Mouse (Mus musculus): ENCODE data around the gene Aox3. TPM values are rescaled to one million over a fixed set of nuclear protein-coding genes. Genes with fewer than 3 reads are reported as not detected.

Aox3 gene
- polyA plus RNA-seq, 2 experiments, result 0.12 to 0.53 TPM

DNA sequence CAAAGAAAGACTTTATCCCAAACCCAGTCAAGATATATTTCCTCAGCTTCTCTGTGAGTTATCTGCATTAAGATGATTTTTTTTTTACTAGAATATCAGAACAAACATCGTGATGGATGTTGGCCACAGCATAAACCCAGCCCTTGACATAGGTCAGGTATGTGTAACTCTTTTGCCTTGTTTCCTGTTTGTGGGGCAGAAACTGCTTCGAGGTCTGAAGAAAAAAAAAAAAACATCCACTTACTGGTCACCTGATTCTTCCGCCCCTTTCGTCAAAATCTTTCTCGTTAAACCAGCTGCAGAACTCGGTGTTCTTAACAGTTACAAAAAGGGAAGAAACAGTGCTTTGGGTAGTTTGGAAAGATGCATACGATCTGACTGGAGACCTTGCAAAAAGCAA is 10.4 kb upstream of the Aox3 start:
- no peaks in the 10 kb centered on the region for H3K27me3 ChIP-seq (ENCODE audit: control insufficient read depth, insufficient read depth, low read length)
- H3K27ac ChIP-seq (replicated peaks; ENCODE audit: low read depth, low read length), result no peak overlapping the region
- no peak overlapping the region for H3K4me3 ChIP-seq (replicated peaks; ENCODE audit: low read length)
- no peaks in the 10 kb centered on the region for H3K9me3 ChIP-seq (ENCODE audit: control insufficient read depth, low read length)
- H3K4me2 ChIP-seq (replicated peaks; ENCODE audit: low read depth, low read length, severe bottlenecking), result no peak overlapping the region
- H3K36me3 ChIP-seq (ENCODE audit: control insufficient read depth, insufficient read depth, low read length), result no peaks in the 10 kb centered on the region
- no peaks in the 10 kb centered on the region for H3K4me1 ChIP-seq (ENCODE audit: control insufficient read depth, insufficient read depth, low read length)
- WGBS, result 56% methylated on average over 7 of the region's 7 CpGs
- DNase-seq (ENCODE audit: low spot score), result no peak
- no peak overlapping the region for H3K9ac ChIP-seq (ENCODE audit: low read depth, low read length, severe bottlenecking)
- no peak for TF ChIP-seq POLR2A (IDR thresholded peaks at IDR 0.05; ENCODE audit: borderline replicate concordance, extremely low read depth, insufficient read depth, insufficient read length)
- ATAC-seq (ENCODE audit: low FRiP score, low read depth), result no peak

DNA sequence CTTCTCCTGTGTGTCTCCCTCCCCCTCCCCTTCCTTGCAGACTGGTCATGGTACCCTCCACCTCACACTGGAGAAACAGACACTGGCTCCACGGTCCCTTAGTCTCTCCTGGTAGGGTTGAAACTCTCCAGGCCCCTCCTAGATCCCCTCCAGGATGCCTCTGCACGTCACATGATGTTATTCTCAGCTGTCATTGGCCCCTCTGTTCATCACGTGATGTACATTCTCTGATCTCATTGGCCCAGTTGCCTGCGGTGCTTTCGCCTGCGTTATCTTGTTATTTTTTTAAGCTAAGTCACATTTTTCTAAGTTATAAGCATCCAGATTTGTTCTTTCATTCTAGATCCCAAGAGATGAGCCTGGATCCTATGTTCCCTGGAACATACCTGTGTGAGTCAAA is 7.2 kb upstream of the Aox3 start:
- no peak for ATAC-seq (ENCODE audit: low FRiP score, low read depth)

DNA sequence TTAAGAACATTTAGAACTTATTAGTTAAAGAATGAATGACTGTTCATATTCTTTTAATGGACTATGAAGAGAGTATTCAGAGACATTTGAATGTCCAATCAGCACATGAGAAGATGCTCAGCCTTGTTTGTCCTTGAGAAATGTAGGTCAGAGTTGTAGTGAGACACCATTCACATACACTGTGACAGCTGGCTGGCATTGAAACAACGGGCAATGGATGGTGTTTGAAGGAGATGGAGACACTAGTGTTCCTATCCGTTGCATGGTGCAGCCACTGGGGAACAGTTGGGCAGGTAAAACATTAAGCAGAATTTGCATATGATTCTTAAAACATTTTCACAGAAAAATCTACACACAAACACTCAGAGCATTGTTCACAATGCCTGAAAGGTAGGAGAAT is 5.9 kb upstream of the Aox3 start:
- no peaks in the 10 kb centered on the region for H3K27me3 ChIP-seq (ENCODE audit: control insufficient read depth, insufficient read depth, low read length)
- no peak for TF ChIP-seq POLR2A (IDR thresholded peaks at IDR 0.05; ENCODE audit: borderline replicate concordance, extremely low read depth, insufficient read depth, insufficient read length)
- DNase-seq (ENCODE audit: low spot score) (no peak), ATAC-seq (ENCODE audit: low FRiP score, low read depth) (no peak)
- H3K36me3 ChIP-seq (ENCODE audit: control insufficient read depth, insufficient read depth, low read length), result no peaks in the 10 kb centered on the region
- H3K4me1 ChIP-seq (ENCODE audit: control insufficient read depth, insufficient read depth, low read length), result no peaks in the 10 kb centered on the region
- no peak overlapping the region for H3K4me2 ChIP-seq (replicated peaks; ENCODE audit: low read depth, low read length, severe bottlenecking)
- no peak overlapping the region for H3K27ac ChIP-seq (replicated peaks; ENCODE audit: low read depth, low read length)
- no peak overlapping the region for H3K9ac ChIP-seq (ENCODE audit: low read depth, low read length, severe bottlenecking)
- H3K9me3 ChIP-seq (ENCODE audit: control insufficient read depth, low read length), result no peaks in the 10 kb centered on the region
- H3K4me3 ChIP-seq (replicated peaks; ENCODE audit: low read length), result no peak overlapping the region
- WGBS, result 83% methylated on average over 2 of the region's 2 CpGs

More for the DNA sequence above, 7.2 kb upstream of the Aox3 start:
- H3K4me3 ChIP-seq (replicated peaks; ENCODE audit: low read length), result no peak overlapping the region
- 84% methylated on average over 6 of the region's 6 CpGs for WGBS
- H3K9me3 ChIP-seq (ENCODE audit: control insufficient read depth, low read length), result no peaks in the 10 kb centered on the region
- H3K27me3 ChIP-seq (ENCODE audit: control insufficient read depth, insufficient read depth, low read length), result no peaks in the 10 kb centered on the region
- H3K4me2 ChIP-seq (replicated peaks; ENCODE audit: low read depth, low read length, severe bottlenecking), result no peak overlapping the region
- H3K36me3 ChIP-seq (ENCODE audit: control insufficient read depth, insufficient read depth, low read length), result no peaks in the 10 kb centered on the region
- H3K4me1 ChIP-seq (ENCODE audit: control insufficient read depth, insufficient read depth, low read length), result no peaks in the 10 kb centered on the region
- no peak for DNase-seq (ENCODE audit: low spot score)
- no peak overlapping the region for H3K27ac ChIP-seq (replicated peaks; ENCODE audit: low read depth, low read length)
- TF ChIP-seq POLR2A (IDR thresholded peaks at IDR 0.05; ENCODE audit: borderline replicate concordance, extremely low read depth, insufficient read depth, insufficient read length), result no peak
- H3K9ac ChIP-seq (ENCODE audit: low read depth, low read length, severe bottlenecking), result no peak overlapping the region

DNA sequence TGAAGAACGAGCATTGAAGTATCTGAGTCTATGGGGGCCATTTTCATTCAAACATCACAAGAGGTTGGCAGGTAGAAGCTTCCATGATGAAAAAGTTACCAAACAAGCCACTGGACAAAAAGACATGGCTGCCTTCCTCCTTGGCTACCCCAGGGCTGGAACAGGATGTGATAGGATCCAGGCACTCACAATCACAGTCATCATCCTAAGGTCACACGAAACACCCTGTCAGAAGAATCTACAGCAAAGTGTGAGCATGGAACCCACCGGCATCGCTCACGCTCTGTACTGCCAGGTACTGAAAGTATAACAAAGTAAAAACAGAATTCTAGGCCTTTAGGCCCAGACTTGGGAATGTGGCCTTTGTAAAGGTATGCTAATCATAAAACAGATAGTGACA is 2.7 kb upstream of the Aox3 start:
- Histone ChIP-seq H3K4me2 (replicated peaks; ENCODE audit: low read depth, low read length, severe bottlenecking) (no peak overlapping the region), H3K36me3 (ENCODE audit: control insufficient read depth, insufficient read depth, low read length) (no peaks in the 10 kb centered on the region), H3K9ac (ENCODE audit: low read depth, low read length, severe bottlenecking) (no peak overlapping the region), H3K27me3 (ENCODE audit: control insufficient read depth, insufficient read depth, low read length) (no peaks in the 10 kb centered on the region), H3K4me3 (replicated peaks; ENCODE audit: low read length) (no peak overlapping the region), H3K9me3 (ENCODE audit: control insufficient read depth, low read length) (no peaks in the 10 kb centered on the region), H3K27ac (replicated peaks; ENCODE audit: low read depth, low read length) (no peak overlapping the region), H3K4me1 (ENCODE audit: control insufficient read depth, insufficient read depth, low read length) (no peaks in the 10 kb centered on the region)
- no peak for DNase-seq (ENCODE audit: low spot score)
- 87% methylated on average over 5 of the region's 5 CpGs for WGBS
- ATAC-seq (ENCODE audit: low FRiP score, low read depth), result no peak
- TF ChIP-seq POLR2A (IDR thresholded peaks at IDR 0.05; ENCODE audit: borderline replicate concordance, extremely low read depth, insufficient read depth, insufficient read length), result no peak

DNA sequence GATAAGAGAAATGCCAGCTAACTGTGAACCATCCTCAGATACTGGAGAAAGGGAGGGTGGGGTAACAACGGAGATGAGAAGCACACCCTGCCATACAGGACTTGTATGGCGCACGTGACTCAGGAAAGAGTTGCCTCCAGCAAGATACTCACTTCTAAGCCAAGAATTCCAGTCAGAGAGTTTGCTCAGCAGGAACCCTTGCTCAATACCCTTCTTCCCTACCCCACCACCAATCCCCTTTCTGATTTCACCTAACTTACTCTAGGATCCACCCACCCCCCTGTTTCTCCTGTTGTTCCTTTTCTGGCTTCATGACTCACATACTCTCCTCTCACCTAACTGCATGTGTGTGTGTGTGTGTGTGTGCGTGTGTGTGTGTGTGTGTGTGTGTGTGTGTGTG is 1.6 kb upstream of the Aox3 start:
- no peak for TF ChIP-seq POLR2A (IDR thresholded peaks at IDR 0.05; ENCODE audit: borderline replicate concordance, extremely low read depth, insufficient read depth, insufficient read length)
- Histone ChIP-seq H3K27ac (replicated peaks; ENCODE audit: low read depth, low read length) (no peak overlapping the region), H3K4me3 (replicated peaks; ENCODE audit: low read length) (no peak overlapping the region), H3K4me1 (ENCODE audit: control insufficient read depth, insufficient read depth, low read length) (no peaks in the 10 kb centered on the region), H3K27me3 (ENCODE audit: control insufficient read depth, insufficient read depth, low read length) (no peaks in the 10 kb centered on the region), H3K9ac (ENCODE audit: low read depth, low read length, severe bottlenecking) (no peak overlapping the region), H3K9me3 (ENCODE audit: control insufficient read depth, low read length) (no peaks in the 10 kb centered on the region), H3K4me2 (replicated peaks; ENCODE audit: low read depth, low read length, severe bottlenecking) (no peak overlapping the region), H3K36me3 (ENCODE audit: control insufficient read depth, insufficient read depth, low read length) (no peaks in the 10 kb centered on the region)
- DNase-seq (ENCODE audit: low spot score) (no peak), ATAC-seq (ENCODE audit: low FRiP score, low read depth) (no peak)
- WGBS, result 83% methylated on average over 4 of the region's 4 CpGs

DNA sequence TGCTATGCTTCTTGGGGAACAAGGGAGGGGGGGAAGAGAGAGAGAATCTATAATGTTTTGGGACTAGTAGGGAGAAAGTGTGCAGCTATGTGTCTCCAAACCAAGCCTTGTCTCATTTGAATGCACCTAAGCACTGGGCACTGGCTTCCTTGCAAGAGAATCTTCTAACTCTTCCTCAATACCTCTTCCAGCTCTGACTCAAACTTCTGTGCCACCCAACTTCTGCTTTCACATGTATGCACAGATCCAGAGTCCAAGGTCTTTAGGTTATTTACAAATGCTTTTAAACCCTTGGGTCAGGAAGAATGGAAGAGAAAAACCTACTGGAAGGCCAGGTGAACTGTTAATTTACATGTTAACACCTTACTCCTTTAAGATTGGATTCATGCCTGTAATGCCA is 511 bp downstream of the Aox3 start:
- ATAC-seq (ENCODE audit: low FRiP score, low read depth) (no peak), DNase-seq (ENCODE audit: low spot score) (no peak)
- Histone ChIP-seq H3K27ac (replicated peaks; ENCODE audit: low read depth, low read length) (no peak overlapping the region), H3K27me3 (ENCODE audit: control insufficient read depth, insufficient read depth, low read length) (no peaks in the 10 kb centered on the region), H3K4me1 (ENCODE audit: control insufficient read depth, insufficient read depth, low read length) (no peaks in the 10 kb centered on the region), H3K9me3 (ENCODE audit: control insufficient read depth, low read length) (no peaks in the 10 kb centered on the region), H3K4me2 (replicated peaks; ENCODE audit: low read depth, low read length, severe bottlenecking) (no peak overlapping the region), H3K4me3 (replicated peaks; ENCODE audit: low read length) (no peak overlapping the region), H3K36me3 (ENCODE audit: control insufficient read depth, insufficient read depth, low read length) (no peaks in the 10 kb centered on the region), H3K9ac (ENCODE audit: low read depth, low read length, severe bottlenecking) (no peak overlapping the region)
- TF ChIP-seq POLR2A (IDR thresholded peaks at IDR 0.05; ENCODE audit: borderline replicate concordance, extremely low read depth, insufficient read depth, insufficient read length), result no peak

Data from limb, embryonic 14.5 days (tissue).